Comparison of ENCODE assay signal across 19 mouse cellular contexts in genomic region chr17:79093286-79093975, GRCm38 (mm10). TPM values are rescaled to one million over a fixed set of nuclear protein-coding genes. Genes with fewer than 3 reads are reported as not detected.
DNase-seq lines count a peak whose midpoint lies in the region; ATAC-seq lines count a peak whose summit lies in the region.
"Had no signal": no experiment of that assay in that cellular context is flagged by ENCODE, and none has a peak within 500 bp of the region (broad histone marks: within the 10 kb centered on the region; RNA-seq: fewer than 3 reads in every experiment).

No protein-coding gene starts in this region.

- no peaks in the 10 kb centered on the region for H3K27me3 ChIP-seq in heart, embryonic 13.5 days (replicated peaks)
- H3K27me3 ChIP-seq: liver, embryonic 12.5 days; lung, embryonic 15.5 days had no signal

- no peak overlapping the region for H3K9ac ChIP-seq in heart, embryonic 13.5 days
- H3K9ac ChIP-seq: liver, embryonic 12.5 days; lung, embryonic 15.5 days; neural tube, embryonic 12.5 days had no signal

- H3K36me3 ChIP-seq in heart, embryonic 13.5 days = 0 out of 2 replicates have a peak, but pooled peaks cover 2% of the 10 kb centered on the region
- H3K36me3 ChIP-seq: liver, embryonic 12.5 days; lung, embryonic 15.5 days; neural tube, embryonic 12.5 days had no signal

- H3K4me2 ChIP-seq in heart, embryonic 13.5 days = no peak overlapping the region
- H3K4me2 ChIP-seq: liver, embryonic 12.5 days; lung, embryonic 15.5 days; neural tube, embryonic 12.5 days had no signal

- ATAC-seq in heart, embryonic 13.5 days (ENCODE audit: extremely low read depth, insufficient number of reproducible peaks, low FRiP score, low TSS enrichment) = no peak
- ATAC-seq: forebrain, embryonic 14.5 days; liver, embryonic 12.5 days; Patski had no signal

- no peak for DNase-seq in heart, postnatal 36 days
- peak; percentile 7 for DNase-seq in thymus, postnatal 14 days
- no peak for DNase-seq in thymus, postnatal 4 days
- peak; percentile 81 for DNase-seq in naive thymus-derived CD4-positive, alpha-beta T cell, adult 2 months (ENCODE audit: low read depth)
- DNase-seq in left cerebral cortex, postnatal 14 days (ENCODE audit: low spot score in 2 of 2) = no peak
- no peak for DNase-seq in urinary bladder, postnatal 10 days (ENCODE audit: low spot score)
- DNase-seq: cerebellum, postnatal 14 days; embryo, embryonic 11 days; gastrocnemius, postnatal 25 days; heart, postnatal 14 days; layer of hippocampus, postnatal 36 days; spleen, adult 18-20 months had no signal

- intact Hi-C loops in heart, postnatal 36 days (cut with DNase I) = no loop called here
- intact Hi-C loops in left cerebral cortex, postnatal 14 days (cut with DNase I) = no loop called here

- 67% methylated on average over 5 of the region's 5 CpGs for WGBS in heart, embryonic 13.5 days

- H3K27ac ChIP-seq in heart, embryonic 13.5 days (replicated peaks) = peak overlapping the region; percentile 62; the same call in 1 of the 2 replicates
- H3K27ac ChIP-seq: liver, embryonic 12.5 days; lung, embryonic 15.5 days; neural tube, embryonic 12.5 days had no signal

- H3K9me3 ChIP-seq in heart, embryonic 13.5 days = 0 out of 2 replicates have a peak, but pooled peaks cover 3% of the 10 kb centered on the region
- H3K9me3 ChIP-seq: liver, embryonic 12.5 days; lung, embryonic 15.5 days; neural tube, embryonic 12.5 days had no signal

- no peak overlapping the region for H3K4me3 ChIP-seq in heart, embryonic 13.5 days
- H3K4me3 ChIP-seq: liver, embryonic 12.5 days; lung, embryonic 15.5 days; neural tube, embryonic 12.5 days had no signal

- H3K4me1 ChIP-seq in heart, embryonic 13.5 days = peaks cover 26% of the 10 kb centered on the region
- H3K4me1 ChIP-seq: liver, embryonic 12.5 days; neural tube, embryonic 12.5 days had no signal

RNA-seq across cellular contexts. Expression of gene Qpct, which starts 41.7 kb away (rescaled TPM):
- polyA plus RNA-seq in heart, embryonic 13.5 days (2015; fragmentation: Nextera tagmentation; extraction: Ambion mirVana) = 36.5 and 36.6 TPM in 2 replicates
- 1 to 10 TPM; 5.7 to 6.7 TPM for total RNA-seq in heart, postnatal 36 days (2021)
- 10 to 100 TPM in 1 of 2 experiments, 1 to 10 TPM in 1; 7.9 to 12.5 TPM for total RNA-seq in left cerebral cortex, postnatal 14 days (2021)
- total RNA-seq: megakaryocyte-erythroid progenitor cell, adult 5-6 weeks had no signal

Comparison
In these comparisons a context has a peak if more than half of its experiments do, and no peak if none do; other contexts are left out.
1. DNase-seq: peak in thymus, postnatal 14 days (single experiment) and naive thymus-derived CD4-positive, alpha-beta T cell, adult 2 months (single experiment); none in heart, postnatal 36 days (0 of 2), thymus, postnatal 4 days (single experiment), left cerebral cortex, postnatal 14 days (0 of 2) and urinary bladder, postnatal 10 days (single experiment).